Mouse (Mus musculus): Measurements from ENCODE around the gene Cfap52. TPM values are rescaled to one million over a fixed set of nuclear protein-coding genes. Genes with fewer than 3 reads are reported as not detected.

Gene Cfap52
- polyA plus RNA-seq, 1 experiment = 4.8 TPM

GRCm38 (mm10) chr11:67998905-67999304 lies 33.5 kb upstream of the Cfap52 start:
- no peak overlapping the region for H3K27ac ChIP-seq (ENCODE audit: insufficient read depth, low read depth, low read length)
- no peaks in the 10 kb centered on the region for H3K4me1 ChIP-seq (ENCODE audit: control insufficient read depth, insufficient read depth, low read length)
- WGBS = 77% methylated on average over 3 of the region's 3 CpGs
- DNase-seq = no peak
- no peaks in the 10 kb centered on the region for H3K36me3 ChIP-seq (ENCODE audit: control insufficient read depth, insufficient read depth, low read length)
- H3K27me3 ChIP-seq (replicated peaks; ENCODE audit: control insufficient read depth, insufficient read depth, low read length) = no peaks in the 10 kb centered on the region
- no peak overlapping the region for H3K4me3 ChIP-seq (ENCODE audit: insufficient read depth, low read depth, low read length)
- TF ChIP-seq POLR2A (IDR thresholded peaks at IDR 0.05; ENCODE audit: low read depth, low read length) = no peak
- TF ChIP-seq CTCF (conservative IDR thresholded peaks at IDR 0.05; ENCODE audit: insufficient read depth, insufficient read length, low read depth, low read length) = no peak

GRCm38 (mm10) chr11:67995965-67996364 lies 30.5 kb upstream of the Cfap52 start:
- Histone ChIP-seq H3K36me3 (ENCODE audit: control insufficient read depth, insufficient read depth, low read length) (no peaks in the 10 kb centered on the region), H3K4me3 (ENCODE audit: insufficient read depth, low read depth, low read length) (no peak overlapping the region), H3K27me3 (replicated peaks; ENCODE audit: control insufficient read depth, insufficient read depth, low read length) (no peaks in the 10 kb centered on the region), H3K27ac (ENCODE audit: insufficient read depth, low read depth, low read length) (no peak overlapping the region), H3K4me1 (ENCODE audit: control insufficient read depth, insufficient read depth, low read length) (no peaks in the 10 kb centered on the region)
- 78% methylated on average over 4 of the region's 4 CpGs for WGBS
- TF ChIP-seq CTCF (conservative IDR thresholded peaks at IDR 0.05; ENCODE audit: insufficient read depth, insufficient read length, low read depth, low read length) (no peak), POLR2A (IDR thresholded peaks at IDR 0.05; ENCODE audit: low read depth, low read length) (no peak)
- no peak for DNase-seq

- 85% methylated on average over 4 of the region's 4 CpGs for WGBS
- no peaks in the 10 kb centered on the region; the same call in 1 of the 2 replicates for H3K36me3 ChIP-seq (ENCODE audit: control insufficient read depth, insufficient read depth, low read length)
- TF ChIP-seq CTCF (conservative IDR thresholded peaks at IDR 0.05; ENCODE audit: insufficient read depth, insufficient read length, low read depth, low read length) (no peak), POLR2A (IDR thresholded peaks at IDR 0.05; ENCODE audit: low read depth, low read length) (no peak)
- H3K27me3 ChIP-seq (replicated peaks; ENCODE audit: control insufficient read depth, insufficient read depth, low read length) = no peaks in the 10 kb centered on the region
- H3K27ac ChIP-seq (ENCODE audit: insufficient read depth, low read depth, low read length) = no peak overlapping the region
- DNase-seq = no peak
- H3K4me1 ChIP-seq (ENCODE audit: control insufficient read depth, insufficient read depth, low read length) = no peaks in the 10 kb centered on the region
- no peak overlapping the region for H3K4me3 ChIP-seq (ENCODE audit: insufficient read depth, low read depth, low read length)
These were observed 25.8 kb upstream of the Cfap52 start for GRCm38 (mm10) chr11:67991240-67991639.

- Histone ChIP-seq H3K4me3 (ENCODE audit: insufficient read depth, low read depth, low read length) (no peak overlapping the region), H3K27me3 (replicated peaks; ENCODE audit: control insufficient read depth, insufficient read depth, low read length) (no peaks in the 10 kb centered on the region), H3K4me1 (ENCODE audit: control insufficient read depth, insufficient read depth, low read length) (no peaks in the 10 kb centered on the region), H3K27ac (ENCODE audit: insufficient read depth, low read depth, low read length) (no peak overlapping the region), H3K36me3 (ENCODE audit: control insufficient read depth, insufficient read depth, low read length) (no peaks in the 10 kb centered on the region; the same call in 1 of the 2 replicates)
- DNase-seq = no peak
- no peak for TF ChIP-seq POLR2A (IDR thresholded peaks at IDR 0.05; ENCODE audit: low read depth, low read length)
- no peak for TF ChIP-seq CTCF (conservative IDR thresholded peaks at IDR 0.05; ENCODE audit: insufficient read depth, insufficient read length, low read depth, low read length)
- 59% methylated on average over 6 of the region's 6 CpGs for WGBS
These were observed 18.1 kb upstream of the Cfap52 start for GRCm38 (mm10) chr11:67983564-67983963.

GRCm38 (mm10) chr11:67975252-67975651 lies 9.8 kb upstream of the Cfap52 start:
- TF ChIP-seq CTCF (conservative IDR thresholded peaks at IDR 0.05; ENCODE audit: insufficient read depth, insufficient read length, low read depth, low read length) (no peak), POLR2A (IDR thresholded peaks at IDR 0.05; ENCODE audit: low read depth, low read length) (no peak)
- no peaks in the 10 kb centered on the region for H3K27me3 ChIP-seq (replicated peaks; ENCODE audit: control insufficient read depth, insufficient read depth, low read length)
- no peaks in the 10 kb centered on the region for H3K36me3 ChIP-seq (ENCODE audit: control insufficient read depth, insufficient read depth, low read length)
- H3K4me3 ChIP-seq (ENCODE audit: insufficient read depth, low read depth, low read length) = no peak overlapping the region
- H3K4me1 ChIP-seq (ENCODE audit: control insufficient read depth, insufficient read depth, low read length) = no peaks in the 10 kb centered on the region
- 12% methylated on average over 2 of the region's 2 CpGs for WGBS
- DNase-seq = no peak
- no peak overlapping the region for H3K27ac ChIP-seq (ENCODE audit: insufficient read depth, low read depth, low read length)

GRCm38 (mm10) chr11:67973225-67973624 lies 7.8 kb upstream of the Cfap52 start:
- TF ChIP-seq CTCF (conservative IDR thresholded peaks at IDR 0.05; ENCODE audit: insufficient read depth, insufficient read length, low read depth, low read length) = no peak
- TF ChIP-seq POLR2A (IDR thresholded peaks at IDR 0.05; ENCODE audit: low read depth, low read length) = no peak
- DNase-seq = no peak
- 80% methylated on average over 5 of the region's 5 CpGs for WGBS
- Histone ChIP-seq H3K4me1 (ENCODE audit: control insufficient read depth, insufficient read depth, low read length) (no peaks in the 10 kb centered on the region), H3K36me3 (ENCODE audit: control insufficient read depth, insufficient read depth, low read length) (no peaks in the 10 kb centered on the region), H3K27ac (ENCODE audit: insufficient read depth, low read depth, low read length) (no peak overlapping the region), H3K4me3 (ENCODE audit: insufficient read depth, low read depth, low read length) (no peak overlapping the region), H3K27me3 (replicated peaks; ENCODE audit: control insufficient read depth, insufficient read depth, low read length) (no peaks in the 10 kb centered on the region)

GRCm38 (mm10) chr11:67972606-67973005 lies 7.2 kb upstream of the Cfap52 start:
- 60% methylated on average over 1 of the region's 1 CpGs for WGBS
- Histone ChIP-seq H3K36me3 (ENCODE audit: control insufficient read depth, insufficient read depth, low read length) (no peaks in the 10 kb centered on the region), H3K27me3 (replicated peaks; ENCODE audit: control insufficient read depth, insufficient read depth, low read length) (no peaks in the 10 kb centered on the region), H3K4me1 (ENCODE audit: control insufficient read depth, insufficient read depth, low read length) (no peaks in the 10 kb centered on the region), H3K27ac (ENCODE audit: insufficient read depth, low read depth, low read length) (no peak overlapping the region), H3K4me3 (ENCODE audit: insufficient read depth, low read depth, low read length) (no peak overlapping the region)
- DNase-seq = no peak
- TF ChIP-seq CTCF (conservative IDR thresholded peaks at IDR 0.05; ENCODE audit: insufficient read depth, insufficient read length, low read depth, low read length) (no peak), POLR2A (IDR thresholded peaks at IDR 0.05; ENCODE audit: low read depth, low read length) (no peak)
